Mouse (Mus musculus) cerebellum, adult (tissue): ENCODE data around the gene Slc25a11.

ENCODE experiments used
- ATAC-seq: cut with Nextera tagmentation; 2 replicates; pipeline ENCODE4 v1.9.2; 2017; ENCODE audit warnings: mild to moderate bottlenecking, moderate library complexity, mixed read lengths; ENCODE audit not compliant: insufficient number of reproducible peaks, low FRiP score, low TSS enrichment

Gene Slc25a11

GRCm38 (mm10) chr11:70668771-70669505, 21.7 kb upstream of the Slc25a11 start, which contains the start of gene Spag7:
Gene Spag7, minus strand, starts transcription at chr11:70669416.
- peak; percentile 95 for ATAC-seq

- ATAC-seq, result no peak; the same call in 1 of the 2 replicates
Measured at GRCm38 (mm10) chr11:70668335-70668770, 21.1 kb upstream of the Slc25a11 start.

- ATAC-seq, result no peak
Measured at GRCm38 (mm10) chr11:70667271-70668150, 20.2 kb upstream of the Slc25a11 start.

- ATAC-seq, result no peak
Measured at GRCm38 (mm10) chr11:70666687-70667086, 19.4 kb upstream of the Slc25a11 start.

GRCm38 (mm10) chr11:70664741-70665140, 17.5 kb upstream of the Slc25a11 start:
- no peak for ATAC-seq

GRCm38 (mm10) chr11:70663957-70664356, 16.7 kb upstream of the Slc25a11 start:
- no peak for ATAC-seq

GRCm38 (mm10) chr11:70663101-70663500, 15.8 kb upstream of the Slc25a11 start:
- ATAC-seq, result no peak

GRCm38 (mm10) chr11:70660571-70660970, 13.3 kb upstream of the Slc25a11 start:
- ATAC-seq, result no peak

- ATAC-seq, result no peak
Measured at GRCm38 (mm10) chr11:70658942-70659341, 11.7 kb upstream of the Slc25a11 start.

- ATAC-seq, result no peak
Measured at GRCm38 (mm10) chr11:70658521-70658920, 11.2 kb upstream of the Slc25a11 start.

- ATAC-seq, result no peak
Measured at GRCm38 (mm10) chr11:70657991-70658390, 10.7 kb upstream of the Slc25a11 start.

- ATAC-seq, result no peak
Measured at GRCm38 (mm10) chr11:70657573-70657972, 10.3 kb upstream of the Slc25a11 start.

- ATAC-seq, result no peak
Measured at GRCm38 (mm10) chr11:70656964-70657363, 9.7 kb upstream of the Slc25a11 start, which contains the start of gene Eno3. Gene Eno3, plus strand, starts transcription at chr11:70657202.

GRCm38 (mm10) chr11:70656456-70656927, 9.2 kb upstream of the Slc25a11 start:
- no peak for ATAC-seq

GRCm38 (mm10) chr11:70655571-70656455, 8.5 kb upstream of the Slc25a11 start:
- no peak for ATAC-seq

GRCm38 (mm10) chr11:70654923-70655570, 7.8 kb upstream of the Slc25a11 start:
- peak; percentile 50; the same call in 1 of the 2 replicates for ATAC-seq

GRCm38 (mm10) chr11:70654198-70654922, 7.1 kb upstream of the Slc25a11 start, which contains the start of gene Pfn1:
Gene Pfn1, minus strand, starts transcription at chr11:70654644.
- ATAC-seq, result peak; percentile 57

GRCm38 (mm10) chr11:70653345-70654197, 6.3 kb upstream of the Slc25a11 start:
- peak; percentile 16; the same call in 1 of the 2 replicates for ATAC-seq
